Mouse (Mus musculus): ENCODE data around the gene Fcgbp.

Gene Fcgbp

GRCm38 (mm10) chr7:28070531-28071298 lies at the start of gene Fcgbp:
Gene Fcgbp (plus strand): TSS chr7:28071236.
- peak; percentile 32 for DNase-seq (ENCODE audit: low spot score)

GRCm38 (mm10) chr7:28044524-28044923 lies 26.5 kb upstream of the Fcgbp start:
- no peak for DNase-seq (ENCODE audit: low spot score)

- DNase-seq (ENCODE audit: low spot score), result peak; percentile 98
Measured at GRCm38 (mm10) chr7:28049476-28050409, 21.3 kb upstream of the Fcgbp start, which contains the start of gene Psmc4. Gene Psmc4 (minus strand): TSS chr7:28050101.

- no peak for DNase-seq (ENCODE audit: low spot score)
Measured at GRCm38 (mm10) chr7:28050584-28050983, 20.5 kb upstream of the Fcgbp start.

- DNase-seq (ENCODE audit: low spot score), result no peak
Measured at GRCm38 (mm10) chr7:28053046-28053930, 17.7 kb upstream of the Fcgbp start.

GRCm38 (mm10) chr7:28059972-28060371 lies 11.1 kb upstream of the Fcgbp start:
- no peak for DNase-seq (ENCODE audit: low spot score)

GRCm38 (mm10) chr7:28068661-28069060 lies 2.4 kb upstream of the Fcgbp start:
- peak; percentile 9 for DNase-seq (ENCODE audit: low spot score)

- DNase-seq (ENCODE audit: low spot score), result peak; percentile 24
Measured at GRCm38 (mm10) chr7:28069546-28070172, 1.4 kb upstream of the Fcgbp start.

- peak; percentile 30 for DNase-seq (ENCODE audit: low spot score)
Measured at GRCm38 (mm10) chr7:28084215-28084614, 13.2 kb downstream of the Fcgbp start.

GRCm38 (mm10) chr7:28086236-28086635 lies 15.2 kb downstream of the Fcgbp start:
- DNase-seq (ENCODE audit: low spot score), result peak; percentile 37

- peak; percentile 33 for DNase-seq (ENCODE audit: low spot score)
Measured at GRCm38 (mm10) chr7:28093541-28093940, 22.5 kb downstream of the Fcgbp start.

GRCm38 (mm10) chr7:28099101-28099500 lies 28.1 kb downstream of the Fcgbp start:
- peak; percentile 34 for DNase-seq (ENCODE audit: low spot score)

- peak; percentile 71 for DNase-seq (ENCODE audit: low spot score)
Measured at GRCm38 (mm10) chr7:28100596-28101590, 29.9 kb downstream of the Fcgbp start.

- DNase-seq (ENCODE audit: low spot score), result peak; percentile 25
Measured at GRCm38 (mm10) chr7:28102936-28103335, 31.9 kb downstream of the Fcgbp start.

- DNase-seq (ENCODE audit: low spot score), result peak; percentile 61
Measured at GRCm38 (mm10) chr7:28104670-28105069, 33.6 kb downstream of the Fcgbp start.

GRCm38 (mm10) chr7:28106241-28106640 lies 35.2 kb downstream of the Fcgbp start:
- DNase-seq (ENCODE audit: low spot score), result peak; percentile 30

GRCm38 (mm10) chr7:28114648-28115047 lies 43.6 kb downstream of the Fcgbp start:
- DNase-seq (ENCODE audit: low spot score), result no peak

- no peak for DNase-seq (ENCODE audit: low spot score)
Measured at GRCm38 (mm10) chr7:28129166-28129565, 58.1 kb downstream of the Fcgbp start, which contains the start of gene 9530053A07Rik. Gene 9530053A07Rik (plus strand): TSS chr7:28129466.

- peak; percentile 64 for DNase-seq (ENCODE audit: low spot score)
Measured at GRCm38 (mm10) chr7:28137613-28138012, 66.6 kb downstream of the Fcgbp start.

GRCm38 (mm10) chr7:28148263-28148662 lies 77.2 kb downstream of the Fcgbp start:
- DNase-seq (ENCODE audit: low spot score), result peak; percentile 85

Measured in testis, postnatal 10 days (tissue).